Mouse (Mus musculus) heart, embryonic 12.5 days (tissue): Measurements from ENCODE around the gene Slc12a4. TPM values are rescaled to one million over a fixed set of nuclear protein-coding genes. Genes with fewer than 3 reads are reported as not detected.
A peak's percentile ranks its signal among the peaks of the same experiment; 100 is the strongest.

Source experiments
- ATAC-seq: fragments of 200-750 bp; cut with Nextera tagmentation; 2 replicates; pipeline ENCODE4 v1.8.0; 2017; ENCODE audit warnings: moderate TSS enrichment, moderate library complexity; ENCODE audit not compliant: insufficient number of reproducible peaks, low FRiP score
- H3K27ac ChIP-seq: fragments of 300-500 bp; sonication (generic); 2 replicates; pipeline ENCODE4 v1.5.1; 2016; ENCODE audit warnings: mild to moderate bottlenecking, moderate library complexity; ENCODE audit not compliant: poor library complexity, severe bottlenecking
- H3K27me3 ChIP-seq: fragments of 300-500 bp; sonication (generic); replicated peaks from 2 replicates; pipeline ENCODE4 v1.6.1; 2016; ENCODE audit warnings: mild to moderate bottlenecking, moderate library complexity
- H3K36me3 ChIP-seq: fragments of 300-500 bp; sonication (generic); 2 replicates; pipeline ENCODE4 v1.6.1; 2016; ENCODE audit warnings: mild to moderate bottlenecking, moderate library complexity
- H3K4me1 ChIP-seq: fragments of 300-500 bp; sonication (generic); replicated peaks from 2 replicates; pipeline ENCODE4 v1.6.1; 2016; ENCODE audit warnings: mild to moderate bottlenecking
- H3K4me2 ChIP-seq: fragments of 300-500 bp; sonication (generic); 2 replicates; pipeline ENCODE4 v1.6.1; 2016; ENCODE audit warnings: mild to moderate bottlenecking, moderate library complexity
- H3K4me3 ChIP-seq: fragments of 300-500 bp; sonication (generic); 2 replicates; pipeline ENCODE4 v1.5.1; 2016; ENCODE audit warnings: mild to moderate bottlenecking
- H3K9ac ChIP-seq: fragments of 300-500 bp; sonication (generic); 2 replicates; pipeline ENCODE4 v1.6.1; 2016; ENCODE audit warnings: mild to moderate bottlenecking, moderate library complexity
- H3K9me3 ChIP-seq: fragments of 300-500 bp; sonication (generic); replicated peaks from 2 replicates; pipeline ENCODE4 v1.6.1; 2016; ENCODE audit warnings: mild to moderate bottlenecking, moderate library complexity
- WGBS: fragments of 180-500 bp; shearing (Covaris S2); methylation state at CpG from one replicate; pipeline ENCODE4 v1.1.7; 2016; 5-methylcytosine and 5-hydroxymethylcytosine counted together
- microRNA-seq: library from miRNA; unstranded; fragments of <30 nt; microRNA quantifications from one replicate; pipeline ENCODE4, GENCODE M21; 2017
- polyA plus RNA-seq: library from polyadenylated mRNA; unstranded; fragments of >200 nt; fragmentation: Nextera tagmentation; extraction: Ambion mirVana; gene quantifications from 2 replicates; pipeline ENCODE4 v1.2.1, GENCODE M21; 2016

The Slc12a4 gene
- polyA plus RNA-seq, 1 experiment from 2014 or later: 57.5 TPM

DNA sequence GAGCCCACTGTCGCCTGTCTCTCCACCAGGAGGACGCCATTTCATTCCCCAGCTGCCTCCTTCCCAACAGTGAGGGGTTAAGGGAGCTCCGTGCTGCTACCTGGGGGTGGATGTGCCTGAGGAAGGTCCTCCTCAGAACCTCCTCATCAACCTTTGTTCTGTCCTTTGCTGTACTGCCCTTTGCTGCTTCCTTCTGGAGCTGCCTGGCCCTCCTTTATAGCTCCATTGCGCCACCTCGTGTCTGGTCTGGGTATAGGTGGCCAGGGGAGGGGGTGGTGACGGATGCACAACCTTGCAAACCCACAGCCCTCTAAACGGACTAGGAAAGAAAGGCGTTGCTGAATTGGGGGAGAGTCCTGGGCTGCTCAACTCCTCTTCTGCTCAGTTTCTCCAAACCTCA, 35.3 kb downstream of the Slc12a4 start:
- Histone ChIP-seq H3K36me3 (peaks cover 42% of the 10 kb centered on the region), H3K9me3 (no peaks in the 10 kb centered on the region), H3K9ac (no peak overlapping the region), H3K27ac (no peak overlapping the region), H3K4me3 (no peak overlapping the region), H3K27me3 (no peaks in the 10 kb centered on the region), H3K4me1 (peaks cover 6% of the 10 kb centered on the region; the same call in 1 of the 2 replicates), H3K4me2 (no peak overlapping the region)
- 16% methylated on average over 8 of the region's 8 CpGs for WGBS
- ATAC-seq: peak; percentile 13; the same call in 1 of the 2 replicates

DNA sequence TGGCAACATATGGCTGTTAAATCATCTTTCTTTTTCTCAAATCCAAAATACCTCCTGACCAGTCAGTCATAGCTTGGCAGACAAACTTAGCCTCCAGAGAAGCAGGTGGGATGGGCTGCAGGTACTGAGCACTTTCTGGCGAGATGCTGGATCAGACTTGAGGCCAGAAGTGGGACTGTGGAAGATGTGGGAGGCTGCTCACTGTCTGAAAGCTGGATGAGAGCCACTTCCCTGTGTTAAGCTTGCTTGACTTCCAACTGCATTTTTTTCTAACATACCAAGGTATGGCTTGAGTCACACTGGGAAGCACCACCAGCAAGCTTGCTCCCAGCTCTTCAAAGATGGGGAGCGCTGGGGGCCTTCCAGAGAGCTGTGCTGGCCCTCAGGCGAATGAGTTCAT, 40.8 kb downstream of the Slc12a4 start:
- H3K36me3 ChIP-seq: peaks cover 28% of the 10 kb centered on the region
- H3K4me1 ChIP-seq: peaks cover 8% of the 10 kb centered on the region
- ATAC-seq: no peak
- H3K9ac ChIP-seq: no peak overlapping the region
- 68% methylated on average over 3 of the region's 3 CpGs for WGBS
- H3K4me2 ChIP-seq: no peak overlapping the region
- H3K9me3 ChIP-seq: no peaks in the 10 kb centered on the region
- no peak overlapping the region for H3K4me3 ChIP-seq
- H3K27ac ChIP-seq: no peak overlapping the region
- no peaks in the 10 kb centered on the region for H3K27me3 ChIP-seq

DNA sequence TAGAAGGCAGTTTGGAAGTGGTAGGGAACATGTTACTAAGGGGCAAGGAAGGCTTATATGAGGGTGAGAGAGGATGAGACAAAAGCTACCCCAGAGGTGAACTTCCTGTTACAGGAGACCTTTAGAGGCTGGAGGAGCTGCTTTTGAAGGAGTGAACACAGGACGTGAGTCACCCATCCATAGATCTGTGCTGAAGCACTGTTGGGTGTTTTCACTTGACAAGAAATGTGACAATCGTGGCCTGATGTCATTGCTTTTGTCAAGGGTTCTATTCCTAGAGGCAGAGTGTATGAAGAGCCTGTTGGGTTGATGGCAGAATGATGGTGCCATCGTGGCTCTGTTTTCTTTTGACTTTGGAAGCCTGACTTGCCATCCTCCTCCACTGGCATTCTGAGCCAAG, 46.5 kb downstream of the Slc12a4 start:
- 78% methylated on average over 3 of the region's 3 CpGs for WGBS
- no peak for ATAC-seq
- Histone ChIP-seq H3K27me3 (no peaks in the 10 kb centered on the region), H3K27ac (no peak overlapping the region), H3K9me3 (no peaks in the 10 kb centered on the region), H3K9ac (no peak overlapping the region), H3K4me3 (no peak overlapping the region), H3K4me1 (peaks cover 6% of the 10 kb centered on the region), H3K4me2 (no peak overlapping the region), H3K36me3 (peaks cover 36% of the 10 kb centered on the region)

DNA sequence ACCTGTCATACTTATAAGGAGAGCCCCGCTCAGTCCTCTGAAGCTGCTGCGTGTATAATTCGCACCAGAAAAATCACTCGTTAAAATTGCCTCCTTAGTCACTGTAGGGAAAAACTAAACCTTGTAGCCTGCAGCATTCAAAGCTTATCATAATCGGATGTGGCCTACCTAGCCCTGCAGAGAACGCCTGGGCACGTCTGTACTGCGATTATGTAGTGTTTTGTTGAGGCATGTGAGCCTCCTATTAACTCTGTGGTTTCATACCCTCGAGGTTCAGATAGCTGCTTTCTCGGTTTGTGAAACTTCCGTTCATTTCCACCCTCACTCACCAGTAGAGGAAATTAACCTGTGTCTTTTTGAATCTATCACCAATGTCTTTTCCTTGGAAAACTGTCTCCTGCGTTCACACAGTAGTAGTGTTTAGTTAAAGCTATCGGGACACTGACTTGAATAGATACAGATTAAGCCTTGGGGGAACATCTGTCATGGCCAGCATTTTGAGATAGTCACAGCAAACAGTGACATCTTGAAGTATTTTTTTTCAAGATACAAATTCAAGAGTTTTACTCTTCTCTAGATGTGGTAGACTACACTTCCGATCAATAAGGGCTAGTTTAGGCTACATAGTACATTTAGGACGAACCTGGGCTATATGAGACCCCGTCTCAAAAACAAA, 64.8 kb downstream of the Slc12a4 start:
- H3K4me3 ChIP-seq: peak overlapping the region; percentile 85
- peak overlapping the region; percentile 91 for H3K9ac ChIP-seq
- H3K4me2 ChIP-seq: peak overlapping the region; percentile 77
- H3K27me3 ChIP-seq: no peaks in the 10 kb centered on the region
- ATAC-seq: no peak
- peaks cover 3% of the 10 kb centered on the region; the same call in 1 of the 2 replicates for H3K36me3 ChIP-seq
- H3K9me3 ChIP-seq: no peaks in the 10 kb centered on the region
- 30% methylated on average over 16 of the region's 16 CpGs for WGBS
- H3K4me1 ChIP-seq: peaks cover 9% of the 10 kb centered on the region
- peak overlapping the region; percentile 88 for H3K27ac ChIP-seq

DNA sequence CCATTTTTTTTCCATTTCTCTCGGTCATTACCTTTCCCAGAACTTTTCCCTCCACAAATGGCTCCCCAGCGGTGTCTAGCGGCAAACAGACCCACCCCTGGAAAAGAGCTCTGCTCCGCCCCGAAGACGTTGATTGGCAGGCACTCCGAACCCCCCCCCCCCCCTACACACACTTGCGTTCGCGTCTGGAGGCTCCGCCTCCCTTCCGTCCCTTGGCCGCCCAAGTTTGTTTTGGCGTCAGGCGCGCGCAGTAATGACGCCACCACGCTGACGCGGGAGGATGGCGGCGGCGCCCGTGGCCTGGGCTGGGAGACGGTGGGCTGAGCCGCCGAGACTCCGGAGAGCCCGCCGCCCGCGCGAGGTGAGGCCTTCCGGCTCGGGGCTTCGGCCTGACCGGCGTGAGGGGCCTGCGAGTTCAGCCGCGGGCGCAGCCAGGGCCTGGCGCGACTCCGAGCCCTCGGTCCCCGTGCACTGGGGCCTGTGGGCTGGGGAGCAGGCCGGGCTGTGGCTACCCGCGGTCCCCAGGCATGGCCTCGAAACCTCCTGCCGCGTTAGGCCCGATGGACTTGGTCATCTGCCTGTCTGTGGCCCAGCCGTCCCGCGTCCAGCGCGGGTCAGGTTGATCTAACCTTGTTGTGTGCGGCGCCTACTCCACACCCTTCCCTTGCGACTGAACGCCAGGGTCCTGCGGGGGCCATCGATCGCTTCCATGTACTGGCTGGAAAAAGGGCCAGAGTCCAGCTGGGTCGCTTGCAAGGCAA, 65.5 kb downstream of the Slc12a4 start, which contains the start of gene Pskh1:
Gene Pskh1, plus strand, starts transcription at position 262 of the 761 bp plus-strand sequence.
- H3K4me3 ChIP-seq: peak within 1 kb of the TSS; percentile 85
- H3K4me1 ChIP-seq: peaks cover 9% of the 10 kb centered on the region
- H3K9me3 ChIP-seq: no peaks in the 10 kb centered on the region
- H3K4me2 ChIP-seq: peak within 1 kb of the TSS; percentile 77
- peak within 1 kb of the TSS; percentile 88 for H3K27ac ChIP-seq
- peak; percentile 95 for ATAC-seq
- H3K9ac ChIP-seq: peak within 1 kb of the TSS; percentile 91
- H3K36me3 ChIP-seq: peaks cover 3% of the 10 kb centered on the region; the same call in 1 of the 2 replicates
- WGBS: under 1% methylated on average over 67 of the region's 68 CpGs
- no peaks in the 10 kb centered on the region for H3K27me3 ChIP-seq

DNA sequence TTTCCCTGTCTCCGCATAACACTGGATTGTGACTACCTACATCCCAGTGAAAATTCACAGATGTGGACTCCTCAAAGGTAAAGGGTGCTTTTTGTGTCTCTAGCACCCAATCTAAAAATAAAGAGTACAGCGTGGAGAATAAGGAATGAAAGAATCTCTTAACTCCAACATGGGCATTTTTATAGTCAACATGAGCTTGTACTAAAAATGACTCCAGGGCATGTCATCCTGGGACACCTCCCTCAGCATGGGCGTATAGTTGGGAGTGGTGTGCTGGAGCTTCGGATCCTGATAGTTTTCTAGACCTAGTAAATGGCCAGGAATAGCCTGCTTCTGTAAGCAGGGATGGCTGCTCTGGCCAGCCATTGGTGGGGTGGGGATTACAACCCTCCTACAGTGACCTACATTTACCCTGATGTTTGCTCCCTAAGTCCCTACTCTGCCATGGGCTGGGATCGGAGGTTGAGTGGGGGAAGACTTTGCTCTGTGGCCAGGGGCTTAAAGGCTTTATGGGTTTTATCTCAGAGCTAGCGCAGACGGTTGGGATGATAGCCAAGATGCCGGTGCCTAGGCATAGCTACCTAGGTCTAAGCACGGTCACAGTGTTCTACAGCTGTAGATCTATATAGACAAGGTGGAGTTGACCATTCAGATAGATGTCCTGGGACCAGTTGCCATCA, 68.0 kb downstream of the Slc12a4 start:
- no peak overlapping the region for H3K27ac ChIP-seq
- peaks cover 18% of the 10 kb centered on the region for H3K4me1 ChIP-seq
- no peak overlapping the region for H3K9ac ChIP-seq
- no peak overlapping the region for H3K4me2 ChIP-seq
- H3K9me3 ChIP-seq: no peaks in the 10 kb centered on the region
- H3K4me3 ChIP-seq: no peak overlapping the region
- no peak for ATAC-seq
- 70% methylated on average over 9 of the region's 9 CpGs for WGBS
- H3K27me3 ChIP-seq: no peaks in the 10 kb centered on the region
- H3K36me3 ChIP-seq: no peaks in the 10 kb centered on the region; the same call in 1 of the 2 replicates

Small RNA genes lying within 50 kb of the gene (microRNA-seq; reads per million reads assigned to microRNA genes)
- not detected for gene Mir7074

Other genes starting within 250 kb of the Slc12a4 start
- 10.2 and 10.9 TPM in 2 replicates for gene Gfod2, start 207.4 kb downstream of the Slc12a4 start, polyA plus RNA-seq
- 11.0 and 11.3 TPM in 2 replicates for gene Ranbp10, start 138.7 kb downstream of the Slc12a4 start, polyA plus RNA-seq
- 0.14 and 0.15 TPM in 2 replicates for gene Tsnaxip1, start 138.4 kb downstream of the Slc12a4 start, polyA plus RNA-seq
- gene Cenpt, start 112.8 kb downstream of the Slc12a4 start, polyA plus RNA-seq: 42.8 and 46.9 TPM in 2 replicates
- 53.8 and 59.3 TPM in 2 replicates for gene Thap11, start 111.0 kb downstream of the Slc12a4 start, polyA plus RNA-seq
- 201 and 224 TPM in 2 replicates for gene Nutf2, start 105.5 kb downstream of the Slc12a4 start, polyA plus RNA-seq
- 42.2 and 43.9 TPM in 2 replicates for gene Edc4, start 85.2 kb downstream of the Slc12a4 start, polyA plus RNA-seq
- gene Nrn1l, start 72.5 kb downstream of the Slc12a4 start, polyA plus RNA-seq: 0.31 and 0.35 TPM in 2 replicates
- 27.1 and 27.4 TPM in 2 replicates for gene Pskh1, start 65.7 kb downstream of the Slc12a4 start, polyA plus RNA-seq
- gene Ctrl, start 32.2 kb downstream of the Slc12a4 start, polyA plus RNA-seq: 0.73 and 1.1 TPM in 2 replicates
- 45.2 and 49.1 TPM in 2 replicates for gene Psmb10, start 27.7 kb downstream of the Slc12a4 start, polyA plus RNA-seq
- gene Lcat, start 22.7 kb downstream of the Slc12a4 start, polyA plus RNA-seq: 2.0 and 2.3 TPM in 2 replicates
- not detected in 2 replicates for gene Dpep3, start 13.3 kb upstream of the Slc12a4 start, polyA plus RNA-seq
- gene Dus2, start 25.2 kb upstream of the Slc12a4 start, polyA plus RNA-seq: 15.2 TPM in 2 replicates
- 0.17 TPM in 1 of 2 replicates, not detected in the other for gene Dpep2nb, start 39.9 kb upstream of the Slc12a4 start, polyA plus RNA-seq
- gene Ddx28, start 45.8 kb upstream of the Slc12a4 start, polyA plus RNA-seq: 12.7 and 13.7 TPM in 2 replicates
- gene Nfatc3, start 92.7 kb upstream of the Slc12a4 start, polyA plus RNA-seq: 4.6 and 5.3 TPM in 2 replicates
- 0.77 and 0.85 TPM in 2 replicates for gene Esrp2, start 170.9 kb upstream of the Slc12a4 start, polyA plus RNA-seq
- gene Pla2g15, start 184.3 kb upstream of the Slc12a4 start, polyA plus RNA-seq: 10.5 and 11.4 TPM in 2 replicates
- 35.4 and 36.5 TPM in 2 replicates for gene Slc7a6, start 202.8 kb upstream of the Slc12a4 start, polyA plus RNA-seq
- 22.6 and 22.9 TPM in 2 replicates for gene Slc7a6os, start 244.8 kb upstream of the Slc12a4 start, polyA plus RNA-seq
- gene Prmt7, start 244.8 kb upstream of the Slc12a4 start, polyA plus RNA-seq: 35.5 and 38.2 TPM in 2 replicates